Mouse (Mus musculus) embryonic facial prominence, embryonic 11.5 days (tissue): ENCODE results near the gene Hs6st1. TPM values are rescaled to one million over a fixed set of nuclear protein-coding genes. Genes with fewer than 3 reads are reported as not detected.

ENCODE experiments used
- ATAC-seq: fragments of 200-750 bp; cut with Nextera tagmentation; replicated peaks from 2 replicates; pipeline ENCODE4 v1.8.0; 2017; ENCODE audit warnings: low read depth; ENCODE audit not compliant: insufficient number of reproducible peaks, low FRiP score, low TSS enrichment
- DNase-seq: peaks from one replicate; pipeline ENCODE4 v3.0.0-alpha.2; 2015; ENCODE audit warnings: low spot score
- H3K27ac ChIP-seq: fragments of 300-500 bp; sonication (generic); replicated peaks from 2 replicates; pipeline ENCODE4 v1.5.1; 2014; ENCODE audit warnings: mild to moderate bottlenecking, low read depth, low read length, control low read depth
- H3K27me3 ChIP-seq: fragments of 300-500 bp; sonication (generic); 2 replicates; pipeline ENCODE4 v1.6.1; 2014; ENCODE audit warnings: mild to moderate bottlenecking, low read length, moderate library complexity, mixed read lengths; ENCODE audit not compliant: control insufficient read depth, insufficient read depth
- H3K36me3 ChIP-seq: fragments of 300-500 bp; sonication (generic); replicated peaks from 2 replicates; pipeline ENCODE4 v1.6.1; 2014; ENCODE audit warnings: low read depth, mild to moderate bottlenecking, low read length, moderate library complexity, mixed read lengths; ENCODE audit not compliant: control insufficient read depth, insufficient read depth
- H3K4me1 ChIP-seq: fragments of 300-500 bp; sonication (generic); 2 replicates; pipeline ENCODE4 v1.6.1; 2014; ENCODE audit warnings: low read length, mixed read lengths; ENCODE audit not compliant: control insufficient read depth, insufficient read depth
- H3K4me2 ChIP-seq: fragments of 300-500 bp; sonication (generic); 2 replicates; pipeline ENCODE4 v1.6.1; 2014; ENCODE audit warnings: low read depth, mild to moderate bottlenecking, control low read depth, low read length, moderate library complexity
- H3K4me3 ChIP-seq: fragments of 300-500 bp; sonication (generic); 2 replicates; pipeline ENCODE4 v1.5.1; 2014; ENCODE audit warnings: low read depth, low read length, control low read depth
- H3K9ac ChIP-seq: fragments of 300-500 bp; sonication (generic); replicated peaks from 2 replicates; pipeline ENCODE4 v1.6.1; 2014; ENCODE audit warnings: mild to moderate bottlenecking, control low read depth, low read length
- H3K9me3 ChIP-seq: fragments of 300-500 bp; sonication (generic); replicated peaks from 2 replicates; pipeline ENCODE4 v1.6.1; 2016; ENCODE audit warnings: mild to moderate bottlenecking, low read length, inconsistent platforms, mixed read lengths; ENCODE audit not compliant: control insufficient read depth
- WGBS: fragments of 180-500 bp; shearing (Covaris S2); extraction: QIAGEN DNeasy Blood & Tissue Kit; methylation state at CpG from one replicate; pipeline ENCODE4 v1.1.7; 2014; 5-methylcytosine and 5-hydroxymethylcytosine counted together
- polyA plus RNA-seq: library from polyadenylated mRNA; unstranded; fragments of >200 nt; fragmentation: Nextera tagmentation; extraction: Ambion mirVana; gene quantifications from 2 replicates; pipeline ENCODE4 v1.2.1, GENCODE M21; 2014

The Hs6st1 gene
- polyA plus RNA-seq, 1 experiment from 2014 or later = 10.9 TPM

DNA sequence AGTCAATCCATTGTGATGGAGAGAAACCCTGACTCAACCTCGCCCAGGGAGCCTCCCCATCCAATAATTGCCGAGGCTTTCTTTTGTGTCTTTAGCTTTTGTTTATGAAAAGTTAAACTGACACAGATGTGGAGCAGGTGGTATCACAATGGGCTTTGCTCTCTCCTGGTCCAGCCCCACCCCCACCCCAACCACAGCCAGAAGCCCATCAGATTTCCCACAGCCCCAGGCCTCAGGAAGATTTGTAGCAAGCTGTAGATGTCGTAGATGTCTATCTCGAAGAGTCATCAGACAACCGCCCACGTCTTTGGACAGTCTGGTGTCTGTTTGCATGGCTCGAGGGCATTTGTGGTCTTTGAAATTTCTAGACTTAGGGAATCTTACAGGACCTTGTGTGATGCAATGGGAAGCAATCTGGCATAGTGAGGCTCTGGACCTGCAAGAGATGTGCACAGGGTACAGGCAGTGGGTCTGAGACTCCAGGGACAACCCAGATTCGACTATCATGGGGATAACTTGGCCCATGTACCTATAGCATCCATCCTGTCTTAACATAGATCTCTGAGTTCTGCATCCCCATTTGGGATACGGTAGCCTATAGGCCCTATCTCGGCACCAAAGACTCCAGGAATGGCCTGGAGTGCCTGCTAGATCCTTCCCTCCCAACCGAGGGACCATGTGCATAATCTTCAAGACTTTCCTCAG lies 6.8 kb upstream of the Hs6st1 start:
- Histone ChIP-seq H3K4me2 (no peak overlapping the region), H3K27ac (no peak overlapping the region), H3K27me3 (no peaks in the 10 kb centered on the region), H3K9ac (no peak overlapping the region), H3K4me1 (peaks cover 3% of the 10 kb centered on the region), H3K4me3 (no peak overlapping the region), H3K9me3 (no peaks in the 10 kb centered on the region), H3K36me3 (no peaks in the 10 kb centered on the region)
- WGBS = 72% methylated on average over 11 of the region's 11 CpGs
- DNase-seq (no peak), ATAC-seq (no peak)

GRCm38 (mm10) chr1:36062088-36062805 lies 6.0 kb upstream of the Hs6st1 start:
- peaks cover 3% of the 10 kb centered on the region for H3K4me1 ChIP-seq

DNA sequence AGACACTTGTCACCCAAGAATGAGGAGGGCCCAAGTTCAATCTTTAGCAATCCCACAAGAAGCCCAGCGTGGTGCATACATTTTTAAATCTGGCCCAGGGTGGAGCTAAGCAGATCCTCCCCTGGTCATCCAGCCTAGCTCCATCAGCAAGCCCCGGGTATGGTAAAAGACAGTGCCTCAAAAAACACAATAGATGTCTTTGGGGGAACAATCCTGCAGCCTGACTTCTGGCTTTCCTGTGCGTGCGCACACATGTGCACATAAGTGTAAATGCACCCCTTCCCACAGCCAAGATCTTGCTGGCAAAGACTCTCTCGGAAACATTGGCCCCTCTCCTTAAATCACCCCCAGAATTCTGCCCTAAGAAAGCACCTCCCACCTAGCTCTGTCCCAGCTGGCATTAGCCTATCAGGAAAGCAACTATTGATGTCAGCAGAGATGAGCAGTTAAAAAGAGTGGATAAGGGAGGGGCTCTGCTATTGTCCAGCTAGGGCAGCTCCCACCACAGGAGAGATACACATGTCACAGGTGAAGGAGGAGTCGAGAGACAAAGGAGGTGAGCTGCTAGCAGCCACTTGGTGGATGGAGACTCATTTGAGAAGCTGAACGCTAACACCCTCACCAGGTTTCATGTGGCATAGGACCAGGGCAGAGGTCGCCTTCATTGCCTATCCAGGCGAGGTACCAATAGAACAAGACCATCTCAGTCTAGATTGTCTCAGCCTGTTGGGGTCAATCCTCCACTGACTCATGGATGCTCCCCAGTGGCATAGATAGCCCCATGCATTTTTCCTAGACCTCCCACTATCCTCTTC lies 5.2 kb upstream of the Hs6st1 start:
- H3K27ac ChIP-seq = no peak overlapping the region
- 79% methylated on average over 9 of the region's 9 CpGs for WGBS
- ATAC-seq (no peak), DNase-seq (no peak)
- H3K4me1 ChIP-seq = peaks cover 3% of the 10 kb centered on the region
- no peak overlapping the region for H3K4me3 ChIP-seq
- no peaks in the 10 kb centered on the region for H3K27me3 ChIP-seq
- no peaks in the 10 kb centered on the region for H3K9me3 ChIP-seq
- no peak overlapping the region for H3K9ac ChIP-seq
- no peaks in the 10 kb centered on the region for H3K36me3 ChIP-seq
- no peak overlapping the region for H3K4me2 ChIP-seq

More at GRCm38 (mm10) chr1:36062088-36062805, 6.0 kb upstream of the Hs6st1 start:
- Histone ChIP-seq H3K4me2 (no peak overlapping the region), H3K36me3 (no peaks in the 10 kb centered on the region), H3K4me3 (no peak overlapping the region), H3K27ac (no peak overlapping the region), H3K9ac (no peak overlapping the region), H3K27me3 (no peaks in the 10 kb centered on the region), H3K9me3 (no peaks in the 10 kb centered on the region)
- ATAC-seq (no peak), DNase-seq (no peak)
- WGBS = 83% methylated on average over 11 of the region's 11 CpGs

GRCm38 (mm10) chr1:36063641-36063955 lies 4.6 kb upstream of the Hs6st1 start:
- peaks cover 3% of the 10 kb centered on the region for H3K4me1 ChIP-seq
- no peak overlapping the region for H3K27ac ChIP-seq
- H3K27me3 ChIP-seq = no peaks in the 10 kb centered on the region
- H3K4me2 ChIP-seq = no peak overlapping the region
- H3K9me3 ChIP-seq = no peaks in the 10 kb centered on the region
- H3K36me3 ChIP-seq = no peaks in the 10 kb centered on the region
- DNase-seq (no peak), ATAC-seq (no peak)
- WGBS = 63% methylated on average over 2 of the region's 2 CpGs
- no peak overlapping the region for H3K4me3 ChIP-seq
- no peak overlapping the region for H3K9ac ChIP-seq

DNA sequence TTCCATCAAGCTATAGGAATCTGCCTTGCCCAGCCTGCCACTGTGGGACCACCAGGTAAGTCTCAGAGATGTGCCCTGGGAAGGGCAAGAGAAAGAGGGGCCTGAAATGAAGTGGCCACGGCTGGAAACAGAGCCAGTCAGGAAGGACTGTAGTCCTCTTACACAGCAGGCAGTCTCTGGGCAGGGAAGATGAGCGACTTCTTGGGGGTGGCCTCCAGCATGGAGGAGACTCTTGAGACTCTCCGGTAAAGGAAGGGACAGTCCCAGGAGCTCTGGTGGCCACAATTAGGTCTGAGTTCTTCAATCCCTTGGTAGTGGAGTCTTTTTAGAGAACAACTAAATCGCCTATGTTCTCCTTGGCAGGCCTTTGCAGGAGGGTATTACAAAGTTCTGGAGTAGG lies 4.0 kb upstream of the Hs6st1 start:
- WGBS = 38% methylated on average over 4 of the region's 4 CpGs
- Histone ChIP-seq H3K27ac (no peak overlapping the region), H3K9ac (peak overlapping the region; percentile 44), H3K36me3 (no peaks in the 10 kb centered on the region), H3K4me3 (no peak overlapping the region), H3K4me1 (peaks cover 3% of the 10 kb centered on the region), H3K27me3 (peaks cover 4% of the 10 kb centered on the region; the same call in 1 of the 2 replicates), H3K9me3 (no peaks in the 10 kb centered on the region), H3K4me2 (no peak overlapping the region)
- ATAC-seq = no peak
- DNase-seq = no peak

DNA sequence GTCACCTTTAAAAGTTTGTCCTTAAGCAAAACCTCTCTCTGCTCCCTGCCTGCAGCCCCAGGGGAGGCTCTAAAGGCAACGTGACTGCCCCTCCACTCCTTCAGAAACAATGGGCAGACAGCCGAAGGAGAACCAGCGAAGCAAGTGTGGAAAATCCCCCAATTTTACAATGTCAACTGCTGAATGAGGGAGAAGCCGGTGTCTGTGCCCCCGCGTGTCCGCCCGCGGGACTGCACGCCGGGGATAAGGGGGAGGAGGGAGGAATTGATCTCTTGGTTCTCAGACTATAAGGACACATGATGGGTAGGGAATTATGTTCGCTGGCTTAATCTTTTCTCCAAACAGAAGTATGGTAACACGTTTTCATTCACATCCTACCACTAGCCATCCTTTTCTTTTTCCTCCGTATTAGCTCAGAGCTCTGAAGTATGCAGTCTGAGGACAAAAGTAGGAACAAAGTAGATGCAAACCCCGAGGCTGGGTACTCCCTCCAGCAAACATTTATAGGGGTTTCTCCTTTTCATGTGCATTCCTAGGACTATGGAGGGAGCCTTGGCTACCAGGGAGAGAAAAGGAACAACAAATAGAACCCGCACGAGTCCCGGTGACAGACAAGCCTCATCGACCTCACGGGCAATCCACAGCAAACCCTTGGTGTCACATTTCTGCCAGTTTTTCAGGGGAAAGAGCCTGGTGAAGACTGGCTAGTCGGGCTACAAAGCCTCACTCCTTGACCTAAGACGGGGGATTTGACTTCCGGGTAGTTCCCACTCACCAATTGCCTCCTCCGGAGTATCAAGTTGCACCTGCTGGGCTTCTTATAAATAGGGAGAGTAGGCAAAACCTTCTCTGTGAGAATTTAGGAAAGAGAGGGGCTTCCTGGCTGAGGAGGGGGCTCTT lies 3.1 kb upstream of the Hs6st1 start:
- Histone ChIP-seq H3K9me3 (no peaks in the 10 kb centered on the region), H3K9ac (peak overlapping the region; percentile 44), H3K27me3 (peaks cover 6% of the 10 kb centered on the region; the same call in 1 of the 2 replicates), H3K4me2 (peak overlapping the region; percentile 44), H3K36me3 (no peaks in the 10 kb centered on the region), H3K4me3 (peak overlapping the region; percentile 2; the same call in 1 of the 2 replicates), H3K27ac (no peak overlapping the region), H3K4me1 (peaks cover 3% of the 10 kb centered on the region)
- DNase-seq (peak; percentile 94), ATAC-seq (no peak)
- under 1% methylated on average over 24 of the region's 24 CpGs for WGBS

- Histone ChIP-seq H3K27ac (no peak overlapping the region), H3K4me3 (no peak overlapping the region; the same call in 1 of the 2 replicates), H3K27me3 (peaks cover 6% of the 10 kb centered on the region; the same call in 1 of the 2 replicates), H3K4me1 (peaks cover 6% of the 10 kb centered on the region), H3K4me2 (peak overlapping the region; percentile 44), H3K9me3 (no peaks in the 10 kb centered on the region), H3K36me3 (no peaks in the 10 kb centered on the region), H3K9ac (peak overlapping the region; percentile 14; the same call in 1 of the 2 replicates)
- DNase-seq (no peak), ATAC-seq (no peak)
- 53% methylated on average over 9 of the region's 9 CpGs for WGBS
These were observed 2.4 kb upstream of the Hs6st1 start for GRCm38 (mm10) chr1:36065761-36066150.
